Mouse (Mus musculus): ENCODE measurements at regions not wholly inside any gene's neighbourhood (a gene's known extent, or its start where the extent isn't known, plus 50 kb on each side); places are given as distances from the start of the nearest gene placed in this dataset.

- in situ Hi-C loops (cut with MboI; ENCODE audit: low pct_ligation_motif_present, low pct_unique_long_range_greater_than_20kb, low sequenced_read_pairs) (no loop called here), dilution Hi-C loops (cut with MboI; ENCODE audit: extremely low pct_ligation_motif_present, extremely low pct_unique_long_range_greater_than_20kb, low sequenced_read_pairs) (no loop called here)
- Histone ChIP-seq H3K36me3 (replicated peaks in 1 of 2; ENCODE audit: control insufficient read depth in 1 of 2, insufficient read depth in 1 of 2, low read length in 1 of 2) (no peaks in the 10 kb centered on the region), H3K4me3 (replicated peaks in 1 of 3; ENCODE audit: low read depth in 2 of 3, low read length in 2 of 3, poor library complexity in 1 of 3) (no peak overlapping the region), H3K79me2 (replicated peaks; ENCODE audit: control insufficient read depth, extremely low read depth, insufficient read depth, poor library complexity, severe bottlenecking) (no peaks in the 10 kb centered on the region), H3K4me1 (ENCODE audit: control insufficient read depth in 1 of 2, insufficient read depth in 2 of 2) (0 out of 4 replicates have a peak, but pooled peaks cover 0 to 2% of the 10 kb centered on the region in 2 experiments), H3K27me3 (replicated peaks) (no peaks in the 10 kb centered on the region), H3K27ac (ENCODE audit: insufficient read depth, low read depth) (no peak overlapping the region), H3K9ac (ENCODE audit: insufficient read depth, low read depth) (no peak overlapping the region), H3K9me3 (replicated peaks; ENCODE audit: low read length) (no peaks in the 10 kb centered on the region), H3K4me2 (ENCODE audit: insufficient read depth, low read depth, poor library complexity, severe bottlenecking) (no peak overlapping the region)
- TF ChIP-seq HCFC1 (IDR thresholded peaks at IDR 0.05; ENCODE audit: low read depth, low read length): no peak
- peak; percentile 53 for TF ChIP-seq RAD21 (IDR thresholded peaks at IDR 0.05; ENCODE audit: low read depth, low read length)
- TF ChIP-seq MYC (IDR thresholded peaks at IDR 0.05; ENCODE audit: low read depth, low read length): no peak
- TF ChIP-seq NRF1 (IDR thresholded peaks at IDR 0.05; ENCODE audit: low read depth, low read length): no peak
- peak in 1 of 2 experiments; percentile 38; a peak in 2 of 4 replicates for TF ChIP-seq CTCF (conservative IDR thresholded peaks at IDR 0.05 in 1 of 2, IDR thresholded peaks at IDR 0.05 in 1 of 2; ENCODE audit: low read depth in 2 of 2, low read length in 2 of 2)
- no peak for TF ChIP-seq GABPA (IDR thresholded peaks at IDR 0.05; ENCODE audit: insufficient replicate concordance, low read depth, low read length)
- no peak for TF ChIP-seq JUND (conservative IDR thresholded peaks at IDR 0.05; ENCODE audit: low read depth, low read length)
- peak; percentile 6 for DNase-seq (ENCODE audit: extremely low read depth)
Measured at GRCm38 (mm10) chr9:12876496-12876895, 369.1 kb downstream of the Jrkl start.

- Histone ChIP-seq H3K27me3 (replicated peaks) (no peaks in the 10 kb centered on the region), H3K79me2 (replicated peaks; ENCODE audit: control insufficient read depth, extremely low read depth, insufficient read depth, poor library complexity, severe bottlenecking) (no peaks in the 10 kb centered on the region), H3K27ac (ENCODE audit: insufficient read depth, low read depth) (no peak overlapping the region), H3K36me3 (replicated peaks in 1 of 2; ENCODE audit: control insufficient read depth in 1 of 2, insufficient read depth in 1 of 2, low read length in 1 of 2) (no peaks in the 10 kb centered on the region), H3K4me2 (ENCODE audit: insufficient read depth, low read depth, poor library complexity, severe bottlenecking) (no peak overlapping the region), H3K9me3 (replicated peaks; ENCODE audit: low read length) (no peaks in the 10 kb centered on the region), H3K4me1 (ENCODE audit: control insufficient read depth in 1 of 2, insufficient read depth in 2 of 2) (0 out of 4 replicates have a peak, but pooled peaks cover 0 to 2% of the 10 kb centered on the region in 2 experiments), H3K9ac (ENCODE audit: insufficient read depth, low read depth) (no peak overlapping the region), H3K4me3 (replicated peaks in 1 of 3; ENCODE audit: low read depth in 2 of 3, low read length in 2 of 3, poor library complexity in 1 of 3) (no peak overlapping the region)
- no peak for TF ChIP-seq RCOR1 (conservative IDR thresholded peaks at IDR 0.05; ENCODE audit: low read depth, low read length)
- TF ChIP-seq BHLHE40 (IDR thresholded peaks at IDR 0.05; ENCODE audit: low read depth, low read length): no peak
- no peak for TF ChIP-seq JUND (conservative IDR thresholded peaks at IDR 0.05; ENCODE audit: low read depth, low read length)
- TF ChIP-seq E2F4 (IDR thresholded peaks at IDR 0.05; ENCODE audit: insufficient replicate concordance, low read depth, low read length): no peak
- TF ChIP-seq NELFE (IDR thresholded peaks at IDR 0.05; ENCODE audit: low read depth, low read length): no peak
- in situ Hi-C loops (cut with MboI; ENCODE audit: low pct_ligation_motif_present, low pct_unique_long_range_greater_than_20kb, low sequenced_read_pairs) (no loop called here), dilution Hi-C loops (cut with MboI; ENCODE audit: extremely low pct_ligation_motif_present, extremely low pct_unique_long_range_greater_than_20kb, low sequenced_read_pairs) (no loop called here)
- DNase-seq (ENCODE audit: extremely low read depth): no peak
Measured at GRCm38 (mm10) chr9:12870941-12871340, 374.7 kb downstream of the Jrkl start.
